Mouse (Mus musculus): ENCODE measurements around the gene Ucp1. TPM values are rescaled to one million over a fixed set of nuclear protein-coding genes. Genes with fewer than 3 reads are reported as not detected.

Ucp1 gene
- polyA plus RNA-seq, 1 experiment from 2014 or later = not detected

DNA sequence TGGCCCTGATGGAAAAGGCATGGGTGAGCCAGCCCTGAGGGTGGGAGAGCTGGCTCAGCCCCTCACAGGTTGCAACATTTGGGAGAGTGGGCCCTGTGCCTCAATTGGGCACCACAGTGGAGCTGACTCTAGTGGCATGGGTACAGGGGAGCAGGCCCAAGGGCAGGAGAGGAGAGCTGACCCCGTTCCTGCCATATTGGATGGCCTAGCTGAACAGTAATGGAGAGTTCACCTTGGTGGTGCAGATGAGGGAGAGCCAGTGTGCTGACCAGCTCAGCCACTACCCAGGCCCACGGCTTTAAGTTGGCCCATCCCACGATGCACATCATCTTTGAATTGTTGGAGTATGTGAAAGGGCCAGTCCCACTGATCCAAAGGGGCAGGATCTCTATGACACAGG, 51.9 kb downstream of the Ucp1 start:
- H3K4me1 ChIP-seq = peaks cover 3% of the 10 kb centered on the region; the same call in 1 of the 2 replicates

DNA sequence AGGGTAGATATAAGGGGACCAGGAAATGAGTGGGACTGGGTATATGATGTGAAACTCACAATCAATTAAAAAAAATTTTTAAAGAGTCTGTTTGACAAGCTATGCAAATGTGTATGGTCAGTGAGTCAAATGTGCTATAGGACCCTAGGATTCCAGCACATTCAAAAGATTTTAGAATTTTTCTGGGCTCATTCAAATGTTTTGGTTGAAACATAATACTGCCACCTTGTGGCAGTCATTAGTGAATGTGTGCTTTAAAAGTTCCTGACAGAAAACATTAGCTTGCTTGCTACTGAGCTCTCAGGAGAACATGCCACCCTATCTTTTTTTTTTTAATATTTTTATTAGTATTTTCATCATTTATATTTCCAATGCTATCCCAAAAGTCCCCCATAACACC, 52.5 kb downstream of the Ucp1 start:
- no peak for DNase-seq (ENCODE audit: extremely low spot score, low spot score)

More for the DNA sequence above, 51.9 kb downstream of the Ucp1 start:
- no peak overlapping the region for H3K4me3 ChIP-seq
- H3K9me3 ChIP-seq = no peaks in the 10 kb centered on the region
- 90% methylated on average over 3 of the region's 3 CpGs for WGBS
- no peaks in the 10 kb centered on the region for H3K36me3 ChIP-seq (replicated peaks)
- DNase-seq (ENCODE audit: extremely low spot score, low spot score) = no peak
- no peak overlapping the region for H3K27ac ChIP-seq
- no peaks in the 10 kb centered on the region for H3K27me3 ChIP-seq (ENCODE audit: poor library complexity, severe bottlenecking)

More for the DNA sequence above, 52.5 kb downstream of the Ucp1 start:
- no peak overlapping the region for H3K27ac ChIP-seq
- no peaks in the 10 kb centered on the region for H3K36me3 ChIP-seq (replicated peaks)
- H3K9me3 ChIP-seq = no peaks in the 10 kb centered on the region
- no peaks in the 10 kb centered on the region for H3K27me3 ChIP-seq (ENCODE audit: poor library complexity, severe bottlenecking)
- peaks cover 3% of the 10 kb centered on the region; the same call in 1 of the 2 replicates for H3K4me1 ChIP-seq
- H3K4me3 ChIP-seq = no peak overlapping the region

Other genes with a start within 250 kb of the Ucp1 start
- 2.4 and 3.6 TPM in 2 replicates for gene Tbc1d9, start 125.0 kb upstream of the Ucp1 start, polyA plus RNA-seq (2016; fragmentation: Nextera tagmentation; extraction: Ambion mirVana)
- gene Gm10645, start 124.2 kb upstream of the Ucp1 start, polyA plus RNA-seq (2016; fragmentation: Nextera tagmentation; extraction: Ambion mirVana) = 1.4 and 2.3 TPM in 2 replicates
- gene Elmod2, start 42.1 kb downstream of the Ucp1 start, polyA plus RNA-seq (2016; fragmentation: Nextera tagmentation; extraction: Ambion mirVana) = 21.8 and 25.1 TPM in 2 replicates
- gene Mgat4d, start 58.1 kb downstream of the Ucp1 start, polyA plus RNA-seq (2016; fragmentation: Nextera tagmentation; extraction: Ambion mirVana) = not detected in 2 replicates
- 3.7 and 4.0 TPM in 2 replicates for gene Clgn, start 99.5 kb downstream of the Ucp1 start, polyA plus RNA-seq (2016; fragmentation: Nextera tagmentation; extraction: Ambion mirVana)
- 108 and 109 TPM in 2 replicates for gene Scoc, start 168.0 kb downstream of the Ucp1 start, polyA plus RNA-seq (2016; fragmentation: Nextera tagmentation; extraction: Ambion mirVana)
- not detected in 2 replicates for gene Olfr370, start 245.4 kb downstream of the Ucp1 start, polyA plus RNA-seq (2016; fragmentation: Nextera tagmentation; extraction: Ambion mirVana)

Data from forebrain, embryonic 10.5 days (tissue).